Mouse (Mus musculus): ENCODE data around the gene Olfr1281. TPM values are rescaled to one million over a fixed set of nuclear protein-coding genes. Genes with fewer than 3 reads are reported as not detected.
"Not testable (repeated sequence)": the region's sequence is repeated elsewhere in the genome, so short reads cannot be mapped to it uniquely, and the experiment has no call there.

The Olfr1281 gene
- polyA plus RNA-seq (2014; fragmentation: Nextera tagmentation; extraction: Ambion mirVana): not detected in 2 replicates

DNA sequence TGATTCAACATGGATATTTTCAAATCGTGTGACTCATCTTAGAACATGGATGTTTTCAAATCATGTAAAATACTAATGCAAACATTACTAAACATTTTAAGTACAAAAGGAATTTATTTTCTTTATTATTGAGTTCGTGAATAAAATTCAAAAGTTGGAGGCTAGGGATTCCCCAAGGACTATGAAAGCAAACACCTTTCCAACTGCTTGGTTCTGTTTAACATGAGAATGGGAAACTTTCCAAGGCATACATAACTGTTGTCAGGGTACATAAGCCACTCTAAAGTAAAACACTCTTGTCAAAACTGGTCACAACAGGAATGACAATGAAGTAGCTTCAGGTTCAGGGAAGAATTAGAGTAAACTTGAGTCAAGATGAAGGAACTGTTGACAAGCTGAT, at the start of gene Olfr1281:
Gene Olfr1281, plus strand, starts transcription at position 301 of the 400 bp plus-strand sequence.
- H3K9me3 ChIP-seq (ENCODE audit: control insufficient read depth, low read length): no peaks in the 10 kb centered on the region
- no peak for ATAC-seq (ENCODE audit: low FRiP score, low TSS enrichment)
- H3K4me1 ChIP-seq (ENCODE audit: control insufficient read depth, insufficient read depth, low read length): no peaks in the 10 kb centered on the region
- no peak within 1 kb of the TSS for H3K9ac ChIP-seq (ENCODE audit: low read depth, low read length)
- WGBS: 71% methylated on average over 2 of the region's 2 CpGs
- no peak within 1 kb of the TSS for H3K27ac ChIP-seq (ENCODE audit: low read depth, low read length)
- H3K4me2 ChIP-seq (replicated peaks; ENCODE audit: low read depth, low read length): no peak within 1 kb of the TSS
- no peaks in the 10 kb centered on the region for H3K36me3 ChIP-seq (ENCODE audit: control insufficient read depth, insufficient read depth, low read length)
- H3K4me3 ChIP-seq (ENCODE audit: low read length): no peak within 1 kb of the TSS
- no peaks in the 10 kb centered on the region for H3K27me3 ChIP-seq (ENCODE audit: control insufficient read depth, insufficient read depth, low read length)

DNA sequence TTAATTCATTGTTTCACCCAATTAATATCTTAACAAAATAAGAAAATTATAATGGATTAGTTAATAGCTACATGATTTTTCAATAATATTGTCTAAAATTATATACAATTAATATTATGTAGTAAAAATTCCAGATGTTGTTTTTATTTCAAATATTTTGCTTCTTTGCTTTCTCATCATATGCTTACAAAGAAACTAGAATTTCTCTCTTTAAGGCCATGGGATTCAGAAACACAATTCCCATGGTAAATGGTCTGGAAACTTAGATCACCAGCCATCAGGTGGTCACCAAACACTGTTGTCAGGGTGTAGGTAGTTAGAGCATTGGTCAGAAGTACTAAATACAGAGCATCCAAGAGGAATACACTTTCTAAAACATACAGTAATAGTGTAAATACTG, 36.5 kb upstream of the Olfr1281 start, which contains the start of gene Olfr1278:
Gene Olfr1278, plus strand, starts transcription at position 301 of the 400 bp plus-strand sequence.
- Histone ChIP-seq H3K36me3 (ENCODE audit: control insufficient read depth, insufficient read depth, low read length) (no peaks in the 10 kb centered on the region), H3K9me3 (ENCODE audit: control insufficient read depth, low read length) (no peaks in the 10 kb centered on the region), H3K4me2 (replicated peaks; ENCODE audit: low read depth, low read length) (no peak within 1 kb of the TSS), H3K4me3 (ENCODE audit: low read length) (no peak within 1 kb of the TSS), H3K27ac (ENCODE audit: low read depth, low read length) (no peak within 1 kb of the TSS), H3K9ac (ENCODE audit: low read depth, low read length) (no peak within 1 kb of the TSS), H3K27me3 (ENCODE audit: control insufficient read depth, insufficient read depth, low read length) (no peaks in the 10 kb centered on the region), H3K4me1 (ENCODE audit: control insufficient read depth, insufficient read depth, low read length) (no peaks in the 10 kb centered on the region)
- no peak for ATAC-seq (ENCODE audit: low FRiP score, low TSS enrichment)

DNA sequence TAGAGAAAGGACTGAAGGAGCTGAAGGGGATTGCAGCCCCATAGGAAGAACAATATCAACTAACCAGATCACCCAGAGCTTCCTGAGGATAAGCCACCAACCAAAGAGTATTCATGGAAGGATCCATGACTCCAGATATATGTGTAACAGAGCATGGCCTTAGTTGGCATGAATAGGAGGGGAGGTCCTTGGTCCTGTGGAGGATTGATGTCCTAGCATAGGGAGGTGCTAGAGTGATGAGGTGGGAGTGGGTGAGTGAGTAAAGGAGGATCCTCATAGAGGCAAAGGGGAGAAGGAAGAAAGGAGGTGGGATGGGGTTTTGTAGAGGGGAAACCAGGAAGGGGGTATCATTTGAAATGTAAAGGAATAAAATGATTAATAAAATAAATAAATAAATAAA, 27.8 kb upstream of the Olfr1281 start:
- Histone ChIP-seq H3K4me3 (ENCODE audit: low read length) (no peak overlapping the region), H3K27ac (ENCODE audit: low read depth, low read length) (no peak overlapping the region), H3K9ac (ENCODE audit: low read depth, low read length) (no peak overlapping the region), H3K4me2 (replicated peaks; ENCODE audit: low read depth, low read length) (no peak overlapping the region), H3K9me3 (ENCODE audit: control insufficient read depth, low read length) (no peaks in the 10 kb centered on the region), H3K27me3 (ENCODE audit: control insufficient read depth, insufficient read depth, low read length) (no peaks in the 10 kb centered on the region), H3K36me3 (ENCODE audit: control insufficient read depth, insufficient read depth, low read length) (no peaks in the 10 kb centered on the region), H3K4me1 (ENCODE audit: control insufficient read depth, insufficient read depth, low read length) (no peaks in the 10 kb centered on the region)
- no peak for ATAC-seq (ENCODE audit: low FRiP score, low TSS enrichment)

DNA sequence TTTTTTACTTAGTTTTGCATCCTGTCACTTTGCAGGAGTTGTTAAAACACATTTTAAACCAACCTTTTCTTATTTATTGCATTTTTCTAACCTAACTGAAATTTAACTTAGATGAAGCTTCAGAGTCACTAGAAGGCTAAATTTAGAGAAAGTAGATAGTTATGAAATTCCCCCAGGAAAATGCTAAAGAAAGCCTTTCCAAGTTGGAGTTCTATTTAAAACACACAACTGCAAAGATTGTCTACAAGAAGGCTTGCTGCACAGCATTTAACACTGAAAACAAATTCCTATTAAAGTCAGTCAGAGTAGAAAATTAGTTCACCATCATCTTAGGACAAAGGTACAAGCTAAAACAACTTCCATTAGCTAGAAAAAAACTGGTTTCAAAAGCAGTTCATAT, 25.9 kb upstream of the Olfr1281 start, which contains the start of gene Olfr1279:
Gene Olfr1279, plus strand, starts transcription at position 262 of the 400 bp plus-strand sequence.
- no peak for ATAC-seq (ENCODE audit: low FRiP score, low TSS enrichment)
- no peak within 1 kb of the TSS for H3K27ac ChIP-seq (ENCODE audit: low read depth, low read length)

DNA sequence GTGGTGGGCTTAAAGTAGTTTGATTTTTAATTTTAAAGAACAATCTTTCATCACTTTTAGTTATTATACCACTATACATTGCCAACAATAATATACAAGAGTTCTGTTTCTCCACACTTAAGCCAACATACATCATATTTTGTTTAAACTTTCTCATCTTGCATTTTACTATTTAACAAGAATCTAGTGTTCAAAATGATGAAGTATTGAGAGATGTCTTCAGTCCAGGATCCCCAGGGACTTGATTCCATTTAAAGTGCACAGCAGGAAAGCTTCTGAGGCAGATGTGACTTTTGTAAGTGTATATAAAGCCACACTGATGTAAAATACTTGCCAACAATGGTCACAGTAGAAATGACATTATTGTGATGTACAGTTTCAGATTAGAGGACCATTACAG, 12.6 kb upstream of the Olfr1281 start, which contains the start of gene Olfr1280:
Gene Olfr1280, plus strand, starts transcription at position 301 of the 400 bp plus-strand sequence.
- Histone ChIP-seq H3K4me2 (replicated peaks; ENCODE audit: low read depth, low read length) (no peak within 1 kb of the TSS), H3K4me3 (ENCODE audit: low read length) (no peak within 1 kb of the TSS), H3K27me3 (ENCODE audit: control insufficient read depth, insufficient read depth, low read length) (no peaks in the 10 kb centered on the region), H3K36me3 (ENCODE audit: control insufficient read depth, insufficient read depth, low read length) (no peaks in the 10 kb centered on the region), H3K27ac (ENCODE audit: low read depth, low read length) (no peak within 1 kb of the TSS), H3K9ac (ENCODE audit: low read depth, low read length) (no peak within 1 kb of the TSS), H3K4me1 (ENCODE audit: control insufficient read depth, insufficient read depth, low read length) (no peaks in the 10 kb centered on the region), H3K9me3 (ENCODE audit: control insufficient read depth, low read length) (no peaks in the 10 kb centered on the region)
- ATAC-seq (ENCODE audit: low FRiP score, low TSS enrichment): no peak

More for the DNA sequence above, 25.9 kb upstream of the Olfr1281 start, which contains the start of gene Olfr1279:
- no peak within 1 kb of the TSS for H3K4me2 ChIP-seq (replicated peaks; ENCODE audit: low read depth, low read length)
- no peaks in the 10 kb centered on the region for H3K4me1 ChIP-seq (ENCODE audit: control insufficient read depth, insufficient read depth, low read length)
- H3K4me3 ChIP-seq (ENCODE audit: low read length): no peak within 1 kb of the TSS
- no peaks in the 10 kb centered on the region for H3K36me3 ChIP-seq (ENCODE audit: control insufficient read depth, insufficient read depth, low read length)
- no peaks in the 10 kb centered on the region for H3K9me3 ChIP-seq (ENCODE audit: control insufficient read depth, low read length)
- no peak within 1 kb of the TSS for H3K9ac ChIP-seq (ENCODE audit: low read depth, low read length)
- no peaks in the 10 kb centered on the region for H3K27me3 ChIP-seq (ENCODE audit: control insufficient read depth, insufficient read depth, low read length)

GRCm38 (mm10) chr2:111333721-111334120, 7.4 kb downstream of the Olfr1281 start:
- not testable (repeated sequence) for ATAC-seq (ENCODE audit: low FRiP score, low TSS enrichment); H3K4me3 ChIP-seq (ENCODE audit: low read length)

DNA sequence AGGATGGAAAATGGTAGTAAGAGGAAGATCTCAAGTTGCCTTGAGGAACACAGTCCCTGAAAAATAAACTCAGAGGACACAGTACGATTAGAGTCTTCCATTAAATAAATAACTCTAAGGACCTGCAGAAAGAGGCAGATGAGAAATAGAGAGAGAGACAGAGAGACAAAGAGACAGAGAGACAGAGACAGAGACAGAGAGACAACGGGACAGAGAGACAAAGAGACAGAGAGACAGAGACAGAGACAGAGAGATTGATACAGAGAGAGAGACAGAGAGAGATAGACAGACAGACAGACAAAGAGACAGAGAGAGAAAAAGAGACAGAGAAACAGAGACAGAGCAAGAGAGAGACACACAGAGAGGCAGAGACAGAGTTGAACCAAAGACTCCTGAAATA, 9.7 kb downstream of the Olfr1281 start, which contains the start of gene Olfr1282:
Gene Olfr1282, minus strand, starts transcription at position 101 of the 400 bp plus-strand sequence.
- H3K27ac ChIP-seq (ENCODE audit: low read depth, low read length): no peak within 1 kb of the TSS
- H3K9me3 ChIP-seq (ENCODE audit: control insufficient read depth, low read length): no peaks in the 10 kb centered on the region
- no peak for ATAC-seq (ENCODE audit: low FRiP score, low TSS enrichment)
- whole genome bisulfite sequencing: 82% methylated on average over 2 of the region's 2 CpGs
- no peak within 1 kb of the TSS for H3K4me2 ChIP-seq (replicated peaks; ENCODE audit: low read depth, low read length)
- no peaks in the 10 kb centered on the region for H3K4me1 ChIP-seq (ENCODE audit: control insufficient read depth, insufficient read depth, low read length)
- no peak within 1 kb of the TSS for H3K4me3 ChIP-seq (ENCODE audit: low read length)
- H3K36me3 ChIP-seq (ENCODE audit: control insufficient read depth, insufficient read depth, low read length): no peaks in the 10 kb centered on the region
- H3K9ac ChIP-seq (ENCODE audit: low read depth, low read length): no peak within 1 kb of the TSS
- H3K27me3 ChIP-seq (ENCODE audit: control insufficient read depth, insufficient read depth, low read length): no peaks in the 10 kb centered on the region

More at GRCm38 (mm10) chr2:111333721-111334120, 7.4 kb downstream of the Olfr1281 start:
- H3K9ac ChIP-seq (ENCODE audit: low read depth, low read length); H3K9me3 ChIP-seq (ENCODE audit: control insufficient read depth, low read length); H3K4me2 ChIP-seq (replicated peaks; ENCODE audit: low read depth, low read length); H3K27ac ChIP-seq (ENCODE audit: low read depth, low read length); H3K36me3 ChIP-seq (ENCODE audit: control insufficient read depth, insufficient read depth, low read length); H3K27me3 ChIP-seq (ENCODE audit: control insufficient read depth, insufficient read depth, low read length); H3K4me1 ChIP-seq (ENCODE audit: control insufficient read depth, insufficient read depth, low read length): not testable (repeated sequence)
- 85% methylated on average over 5 of the region's 5 CpGs for WGBS

DNA sequence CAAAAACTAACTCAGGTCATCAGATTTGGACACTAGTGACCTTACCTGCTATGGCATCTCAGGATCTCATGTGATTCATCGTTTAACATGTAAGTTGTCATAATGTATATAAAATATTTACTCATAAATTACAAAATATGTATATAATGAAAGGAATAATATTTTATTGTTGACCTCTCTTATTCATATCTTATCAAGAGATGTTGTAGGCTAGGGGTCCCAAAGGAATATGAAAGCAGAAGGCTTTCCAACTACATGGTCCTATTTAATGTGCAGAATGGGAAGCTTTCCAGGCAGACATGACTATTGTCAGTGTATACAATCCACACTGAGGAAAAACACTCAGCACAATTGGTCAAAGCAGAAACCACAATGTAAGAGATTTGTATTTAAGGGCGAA, 40.2 kb downstream of the Olfr1281 start, which contains the start of gene Olfr1283:
Gene Olfr1283, plus strand, starts transcription at position 301 of the 400 bp plus-strand sequence.
- Histone ChIP-seq H3K9ac (ENCODE audit: low read depth, low read length) (no peak within 1 kb of the TSS), H3K9me3 (ENCODE audit: control insufficient read depth, low read length) (no peaks in the 10 kb centered on the region), H3K27ac (ENCODE audit: low read depth, low read length) (no peak within 1 kb of the TSS), H3K4me1 (ENCODE audit: control insufficient read depth, insufficient read depth, low read length) (no peaks in the 10 kb centered on the region), H3K4me3 (ENCODE audit: low read length) (no peak within 1 kb of the TSS), H3K36me3 (ENCODE audit: control insufficient read depth, insufficient read depth, low read length) (no peaks in the 10 kb centered on the region), H3K27me3 (ENCODE audit: control insufficient read depth, insufficient read depth, low read length) (no peaks in the 10 kb centered on the region), H3K4me2 (replicated peaks; ENCODE audit: low read depth, low read length) (no peak within 1 kb of the TSS)
- WGBS: 74% methylated on average over 2 of the region's 2 CpGs
- ATAC-seq (ENCODE audit: low FRiP score, low TSS enrichment): no peak

GRCm38 (mm10) chr2:111375222-111375621, 48.9 kb downstream of the Olfr1281 start, which contains the start of gene Olfr1284:
Gene Olfr1284, plus strand, starts transcription at chr2:111375522.
- Histone ChIP-seq H3K4me2 (replicated peaks; ENCODE audit: low read depth, low read length) (no peak within 1 kb of the TSS), H3K9ac (ENCODE audit: low read depth, low read length) (no peak within 1 kb of the TSS), H3K36me3 (ENCODE audit: control insufficient read depth, insufficient read depth, low read length) (no peaks in the 10 kb centered on the region), H3K4me3 (ENCODE audit: low read length) (no peak within 1 kb of the TSS), H3K27me3 (ENCODE audit: control insufficient read depth, insufficient read depth, low read length) (no peaks in the 10 kb centered on the region), H3K27ac (ENCODE audit: low read depth, low read length) (no peak within 1 kb of the TSS), H3K9me3 (ENCODE audit: control insufficient read depth, low read length) (no peaks in the 10 kb centered on the region), H3K4me1 (ENCODE audit: control insufficient read depth, insufficient read depth, low read length) (no peaks in the 10 kb centered on the region)
- WGBS: 88% methylated on average over 1 of the region's 1 CpGs
- ATAC-seq (ENCODE audit: low FRiP score, low TSS enrichment): no peak
